Mouse (Mus musculus): ENCODE results near the gene Ddx19b.

DNA sequence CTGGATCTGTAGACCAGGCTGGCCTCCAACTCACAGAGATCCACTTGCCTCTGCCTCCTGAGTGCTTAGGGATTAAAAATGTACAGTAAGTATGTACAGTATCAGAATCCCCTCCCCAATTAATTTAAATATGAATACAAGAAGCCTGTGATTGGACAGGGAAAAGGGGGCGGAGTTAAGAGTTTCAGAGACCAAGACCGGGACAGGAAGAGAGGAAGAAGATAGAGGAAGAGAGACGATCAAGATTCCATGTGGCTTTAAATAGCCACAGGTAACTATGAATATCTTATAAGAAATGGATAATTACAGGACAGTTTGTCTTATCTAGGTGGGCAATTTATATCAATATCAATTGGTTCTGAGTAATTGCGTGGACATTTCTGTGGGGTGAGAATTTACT, 2.0 kb downstream of the Ddx19b start:
- TF ChIP-seq POLR2A (IDR thresholded peaks at IDR 0.05; ENCODE audit: insufficient read depth, low read depth, low read length), result no peak
- no peak for TF ChIP-seq CTCF (IDR thresholded peaks at IDR 0.05; ENCODE audit: insufficient read depth, low read depth, low read length)
